9 mouse cellular contexts compared by ENCODE assay signal in genomic region chr10:122054535-122054934, GRCm38 (mm10). TPM values are rescaled to one million over a fixed set of nuclear protein-coding genes. Genes with fewer than 3 reads are reported as not detected.
DNase-seq lines count a peak whose midpoint lies in the region; ATAC-seq and TF ChIP-seq lines count a peak whose summit lies in the region.
"Had no signal": no experiment of that assay in that cellular context is flagged by ENCODE, and none has a peak within 500 bp of the region (broad histone marks: within the 10 kb centered on the region; RNA-seq: fewer than 3 reads in every experiment).

No protein-coding gene starts in this region.

- no peak overlapping the region for H3K4me3 ChIP-seq in left cerebral cortex, adult 2 months
- no peak overlapping the region for H3K4me3 ChIP-seq in bone marrow macrophage, adult 2 months (ENCODE audit: insufficient read depth, low read length)
- H3K4me3 ChIP-seq in forebrain, embryonic 14.5 days (ENCODE audit: low read depth, low read length): no peak overlapping the region
- no peak overlapping the region for H3K4me3 ChIP-seq in hindbrain, embryonic 12.5 days
- no peak overlapping the region for H3K4me3 ChIP-seq in limb, embryonic 13.5 days
- H3K4me3 ChIP-seq: embryonic facial prominence, embryonic 12.5 days had no signal

- no peak overlapping the region for H3K27ac ChIP-seq in left cerebral cortex, adult 2 months
- no peak overlapping the region for H3K27ac ChIP-seq in bone marrow macrophage, adult 2 months (ENCODE audit: insufficient read depth, low read depth, low read length)
- H3K27ac ChIP-seq in forebrain, embryonic 14.5 days (ENCODE audit: low read depth, low read length): no peak overlapping the region
- no peak overlapping the region for H3K27ac ChIP-seq in hindbrain, embryonic 12.5 days
- H3K27ac ChIP-seq in limb, embryonic 13.5 days: no peak overlapping the region
- H3K27ac ChIP-seq: embryonic facial prominence, embryonic 12.5 days had no signal

- peak; percentile 73 for ATAC-seq in forebrain, embryonic 14.5 days
- ATAC-seq in hindbrain, embryonic 12.5 days (ENCODE audit: low FRiP score): peak; percentile 78
- peak; percentile 48; the same call in 1 of the 2 replicates for ATAC-seq in limb, embryonic 13.5 days (ENCODE audit: low FRiP score, low read depth)
- ATAC-seq in monocyte, adult 5-6 weeks (replicated peaks; ENCODE audit: insufficient number of reproducible peaks, low FRiP score, low TSS enrichment, poor library complexity, severe bottlenecking): peak; percentile 63

- peaks cover 2% of the 10 kb centered on the region for H3K4me1 ChIP-seq in bone marrow macrophage, adult 2 months (ENCODE audit: control insufficient read depth, insufficient read depth, low read length)
- H3K4me1 ChIP-seq in forebrain, embryonic 14.5 days (ENCODE audit: control insufficient read depth, insufficient read depth, low read length): no peaks in the 10 kb centered on the region
- H3K4me1 ChIP-seq in hindbrain, embryonic 12.5 days: no peaks in the 10 kb centered on the region
- no peaks in the 10 kb centered on the region for H3K4me1 ChIP-seq in limb, embryonic 13.5 days
- H3K4me1 ChIP-seq: embryonic facial prominence, embryonic 12.5 days had no signal

- peak in 1 of 2 experiments; percentile 22 for DNase-seq in left cerebral cortex, adult 2 months (ENCODE audit: extremely low spot score in 1 of 2, low spot score in 2 of 2)
- DNase-seq in left cerebral cortex, adult 11 months (ENCODE audit: low spot score): no peak
- peak; percentile 75 for DNase-seq in forebrain, embryonic 14.5 days (ENCODE audit: low spot score)
- DNase-seq in thymus, adult 18-20 months: peak; percentile 39 to 42

- TF ChIP-seq POLR2A in bone marrow macrophage, adult 2 months (IDR thresholded peaks at IDR 0.05; ENCODE audit: borderline replicate concordance, low read depth, low read length): no peak

- 14% methylated on average over 8 of the region's 8 CpGs for WGBS in forebrain, embryonic 14.5 days
- WGBS in hindbrain, embryonic 12.5 days: 15% methylated on average over 8 of the region's 8 CpGs
- WGBS in limb, embryonic 13.5 days: 11% methylated on average over 8 of the region's 8 CpGs

- H3K9ac ChIP-seq in forebrain, embryonic 14.5 days (ENCODE audit: low read length): no peak overlapping the region
- no peak overlapping the region for H3K9ac ChIP-seq in hindbrain, embryonic 12.5 days
- no peak overlapping the region for H3K9ac ChIP-seq in limb, embryonic 13.5 days
- H3K9ac ChIP-seq: embryonic facial prominence, embryonic 12.5 days had no signal

- H3K36me3 ChIP-seq in forebrain, embryonic 14.5 days (ENCODE audit: control insufficient read depth, insufficient read depth, low read length): no peaks in the 10 kb centered on the region
- H3K36me3 ChIP-seq in hindbrain, embryonic 12.5 days: no peaks in the 10 kb centered on the region
- H3K36me3 ChIP-seq in limb, embryonic 13.5 days: no peaks in the 10 kb centered on the region
- H3K36me3 ChIP-seq: embryonic facial prominence, embryonic 12.5 days had no signal

- H3K9me3 ChIP-seq in forebrain, embryonic 14.5 days (replicated peaks; ENCODE audit: control insufficient read depth, low read length): no peaks in the 10 kb centered on the region
- H3K9me3 ChIP-seq in hindbrain, embryonic 12.5 days (replicated peaks): no peaks in the 10 kb centered on the region
- H3K9me3 ChIP-seq in limb, embryonic 13.5 days: no peaks in the 10 kb centered on the region
- H3K9me3 ChIP-seq: embryonic facial prominence, embryonic 12.5 days had no signal

- peak; percentile 79 for TF ChIP-seq CTCF in left cerebral cortex, adult 2 months (IDR thresholded peaks at IDR 0.05)
- TF ChIP-seq CTCF in bone marrow macrophage, adult 2 months (IDR thresholded peaks at IDR 0.05; ENCODE audit: low read depth, low read length): peak; percentile 91

- no peaks in the 10 kb centered on the region for H3K27me3 ChIP-seq in forebrain, embryonic 14.5 days (replicated peaks; ENCODE audit: control insufficient read depth, insufficient read depth, low read length)
- no peaks in the 10 kb centered on the region for H3K27me3 ChIP-seq in hindbrain, embryonic 12.5 days
- H3K27me3 ChIP-seq in limb, embryonic 13.5 days: no peaks in the 10 kb centered on the region
- H3K27me3 ChIP-seq: embryonic facial prominence, embryonic 12.5 days had no signal

- no peak overlapping the region for H3K4me2 ChIP-seq in forebrain, embryonic 14.5 days (ENCODE audit: low read length)
- no peak overlapping the region for H3K4me2 ChIP-seq in hindbrain, embryonic 12.5 days (replicated peaks)
- H3K4me2 ChIP-seq in limb, embryonic 13.5 days (replicated peaks): no peak overlapping the region
- H3K4me2 ChIP-seq: embryonic facial prominence, embryonic 12.5 days had no signal

- intact Hi-C loops in left cerebral cortex, adult 2 months (cut with DNase I): loop anchor here (5.0 kb wide), 1 partner anchor 222 kb away; no protein-coding TSS in a partner anchor

RNA-seq across cellular contexts. Expression of gene Srgap1, which starts 7.4 kb away (rescaled TPM):
- 10 to 100 TPM in 1 of 2 experiments, 1 to 10 TPM in 1; 7.6 to 11.7 TPM for total RNA-seq in left cerebral cortex, adult 2 months (2021)
- polyA plus RNA-seq in bone marrow macrophage, adult 2 months (2012; ENCODE audit: insufficient read depth, insufficient read length, missing spikeins): not detected in 2 replicates
- 15.3 and 23.8 TPM in 2 replicates for polyA plus RNA-seq in forebrain, embryonic 14.5 days (2014; fragmentation: Nextera tagmentation; extraction: Ambion mirVana)
- 35.5 and 36.7 TPM in 2 replicates for polyA plus RNA-seq in hindbrain, embryonic 12.5 days (2016; fragmentation: Nextera tagmentation; extraction: Ambion mirVana)
- polyA plus RNA-seq in limb, embryonic 13.5 days (2015; fragmentation: Nextera tagmentation; extraction: Ambion mirVana): 15.7 and 15.9 TPM in 2 replicates
- 0.10 TPM in 1 of 3 replicates, not detected in the others for total RNA-seq in monocyte, adult 5-6 weeks (2017)

RNA-seq across cellular contexts. Expression of gene Rxylt1, which starts 42.6 kb away (rescaled TPM):
- total RNA-seq in left cerebral cortex, adult 2 months (2021): 10 to 100 TPM; 34.1 to 48.1 TPM
- 23.0 and 25.5 TPM in 2 replicates for polyA plus RNA-seq in bone marrow macrophage, adult 2 months (2012; ENCODE audit: insufficient read depth, insufficient read length, missing spikeins)
- polyA plus RNA-seq in forebrain, embryonic 14.5 days (2014; fragmentation: Nextera tagmentation; extraction: Ambion mirVana): 30.6 and 34.6 TPM in 2 replicates
- 39.9 and 45.3 TPM in 2 replicates for polyA plus RNA-seq in hindbrain, embryonic 12.5 days (2016; fragmentation: Nextera tagmentation; extraction: Ambion mirVana)
- 51.5 and 58.8 TPM in 2 replicates for polyA plus RNA-seq in limb, embryonic 13.5 days (2015; fragmentation: Nextera tagmentation; extraction: Ambion mirVana)
- total RNA-seq in monocyte, adult 5-6 weeks (2017): 34.3 to 84.2 TPM (median 40.7 TPM) in 3 replicates

Comparison
In these comparisons a context has a peak if more than half of its experiments do, and no peak if none do; other contexts are left out.
1. RNA of gene Srgap1, which starts 7.4 kb away (polyA plus RNA-seq): 35.5 to 36.7 TPM in hindbrain, embryonic 12.5 days, 15.7 to 15.9 TPM in limb, embryonic 13.5 days and 15.3 to 23.8 TPM in forebrain, embryonic 14.5 days; not detected in bone marrow macrophage, adult 2 months; every median in the first group is over 10 times any median in the second.
2. Peak in every context shown above with its lines, with median percentiles within 50 percentile points of each other: ATAC-seq.